Mouse (Mus musculus) heart, adult 2 months (tissue): ENCODE measurements around the gene Ddr2.

Experiments
- CTCF ChIP-seq: fragments of 200-600 bp; IDR thresholded peaks from 2 replicates; pipeline ENCODE4 v1.8.1; 2022; ENCODE audit warnings: antibody characterized with exemption, mild to moderate bottlenecking, moderate library complexity
- POLR2A ChIP-seq: fragments of 200-500 bp; IDR thresholded peaks from 2 replicates; pipeline ENCODE4 v1.6.1; 2011; ENCODE audit warnings: mild to moderate bottlenecking, low read depth, low read length, control low read depth; ENCODE audit not compliant: insufficient read depth

DNA sequence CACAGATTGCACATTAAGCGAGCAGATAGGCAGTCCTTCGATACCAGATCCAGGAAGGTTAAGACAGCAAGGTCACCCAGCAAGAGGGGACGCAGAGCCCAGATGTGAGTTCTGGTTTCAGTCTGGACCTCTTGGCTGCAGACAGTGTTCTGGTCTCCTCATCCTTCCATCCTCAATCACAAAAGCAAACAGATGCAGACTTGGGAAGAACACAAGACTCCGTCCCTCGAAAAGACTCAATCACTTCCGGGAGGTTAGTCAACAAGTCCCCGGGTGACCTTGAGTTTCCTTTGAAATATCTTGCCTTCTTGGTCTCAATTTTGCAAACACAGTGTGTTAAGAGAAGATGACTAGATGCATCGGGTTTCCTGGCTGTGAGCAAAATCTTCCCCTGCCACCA is 45.6 kb downstream of the Ddr2 start:
- TF ChIP-seq POLR2A: no peak
- TF ChIP-seq CTCF: no peak
